Mouse (Mus musculus) erythroblast, adult 5-6 weeks (primary cell): Measurements from ENCODE around the gene Rpl7l1. TPM values are rescaled to one million over a fixed set of nuclear protein-coding genes. Genes with fewer than 3 reads are reported as not detected.
A peak's percentile ranks its signal among the peaks of the same experiment; 100 is the strongest.
"Not testable (repeated sequence)": the region's sequence is repeated elsewhere in the genome, so short reads cannot be mapped to it uniquely, and the experiment has no call there.

ENCODE experiments used
- ATAC-seq: replicated peaks from 2 replicates; pipeline ENCODE4 v1.8.0; 2016; ENCODE audit warnings: moderate number of reproducible peaks, mild to moderate bottlenecking, moderate TSS enrichment, inconsistent platforms; ENCODE audit not compliant: poor library complexity, low FRiP score, severe bottlenecking
- total RNA-seq, 2 experiments: library from RNA; stranded (forward) in 1 of 2; stranded (reverse) in 1 of 2; fragments of 150-400 nt in 1 of 2; fragments of 200-764, 138-1000 nt in 1 of 2; gene quantifications; 2 replicates each; pipeline versions ENCODE4 v1.2.3 to v1.2.4; 2015 to 2017; ENCODE audit warnings: low replicate concordance in 2 of 2

Gene Rpl7l1
- total RNA-seq (2015; ENCODE audit: low replicate concordance), result 21.1 and 22.7 TPM in 2 replicates
- 19.1 and 46.3 TPM in 2 replicates for total RNA-seq (2017; ENCODE audit: low replicate concordance)

- ATAC-seq, result peak; percentile 99
Measured at GRCm38 (mm10) chr17:46782341-46783221, at the start of gene Rpl7l1. Rpl7l1 (minus strand) TSS chr17:46782672.

GRCm38 (mm10) chr17:46829856-46830535 is 47.5 kb upstream of the Rpl7l1 start:
- no peak for ATAC-seq

GRCm38 (mm10) chr17:46828935-46829334 is 46.5 kb upstream of the Rpl7l1 start:
- no peak for ATAC-seq

GRCm38 (mm10) chr17:46823091-46823490 is 40.6 kb upstream of the Rpl7l1 start:
- ATAC-seq, result no peak

GRCm38 (mm10) chr17:46820628-46821027 is 38.2 kb upstream of the Rpl7l1 start:
- ATAC-seq, result no peak

GRCm38 (mm10) chr17:46817734-46818158 is 35.3 kb upstream of the Rpl7l1 start:
- ATAC-seq, result peak; percentile 85

GRCm38 (mm10) chr17:46816306-46816705 is 33.8 kb upstream of the Rpl7l1 start:
- ATAC-seq, result no peak

GRCm38 (mm10) chr17:46814497-46814896 is 32.0 kb upstream of the Rpl7l1 start:
- ATAC-seq, result no peak

- ATAC-seq, result no peak
Measured at GRCm38 (mm10) chr17:46813637-46814036, 31.2 kb upstream of the Rpl7l1 start.

GRCm38 (mm10) chr17:46812442-46812841 is 30.0 kb upstream of the Rpl7l1 start:
- no peak for ATAC-seq

- ATAC-seq, result no peak
Measured at GRCm38 (mm10) chr17:46810672-46811071, 28.2 kb upstream of the Rpl7l1 start.

GRCm38 (mm10) chr17:46809131-46809830 is 26.8 kb upstream of the Rpl7l1 start:
- no peak for ATAC-seq

- ATAC-seq, result no peak
Measured at GRCm38 (mm10) chr17:46808376-46808775, 25.9 kb upstream of the Rpl7l1 start.

- no peak for ATAC-seq
Measured at GRCm38 (mm10) chr17:46801761-46802160, 19.3 kb upstream of the Rpl7l1 start.

- ATAC-seq, result no peak
Measured at GRCm38 (mm10) chr17:46799680-46800079, 17.2 kb upstream of the Rpl7l1 start.

GRCm38 (mm10) chr17:46797386-46797785 is 14.9 kb upstream of the Rpl7l1 start:
- ATAC-seq, result no peak

GRCm38 (mm10) chr17:46796743-46797142 is 14.3 kb upstream of the Rpl7l1 start:
- no peak for ATAC-seq

GRCm38 (mm10) chr17:46792963-46793362 is 10.5 kb upstream of the Rpl7l1 start:
- no peak for ATAC-seq

- not testable (repeated sequence) for ATAC-seq
Measured at GRCm38 (mm10) chr17:46787974-46788373, 5.5 kb upstream of the Rpl7l1 start.

- ATAC-seq, result no peak
Measured at GRCm38 (mm10) chr17:46786952-46787351, 4.5 kb upstream of the Rpl7l1 start.
